Mouse (Mus musculus) megakaryocyte progenitor cell, adult 5-6 weeks (primary cell): ENCODE measurements around the gene Mydgf. TPM values are rescaled to one million over a fixed set of nuclear protein-coding genes. Genes with fewer than 3 reads are reported as not detected.

Experiments used
- ATAC-seq: replicated peaks from 2 replicates; pipeline ENCODE4 v1.8.0; 2016; ENCODE audit warnings: mild to moderate bottlenecking, moderate TSS enrichment, inconsistent platforms; ENCODE audit not compliant: poor library complexity
- total RNA-seq, 2 experiments: library from RNA; stranded (forward) in 1 of 2; stranded (reverse) in 1 of 2; fragments of 157-497, 149-512 nt in 1 of 2; fragments of 200-1000 nt in 1 of 2; gene quantifications; 2 replicates each; pipeline versions ENCODE4 v1.2.3 to v1.2.4; 2015 to 2017

Mydgf gene
- total RNA-seq, 2 experiments from 2014 or later = 56.1 to 57.1 TPM

DNA sequence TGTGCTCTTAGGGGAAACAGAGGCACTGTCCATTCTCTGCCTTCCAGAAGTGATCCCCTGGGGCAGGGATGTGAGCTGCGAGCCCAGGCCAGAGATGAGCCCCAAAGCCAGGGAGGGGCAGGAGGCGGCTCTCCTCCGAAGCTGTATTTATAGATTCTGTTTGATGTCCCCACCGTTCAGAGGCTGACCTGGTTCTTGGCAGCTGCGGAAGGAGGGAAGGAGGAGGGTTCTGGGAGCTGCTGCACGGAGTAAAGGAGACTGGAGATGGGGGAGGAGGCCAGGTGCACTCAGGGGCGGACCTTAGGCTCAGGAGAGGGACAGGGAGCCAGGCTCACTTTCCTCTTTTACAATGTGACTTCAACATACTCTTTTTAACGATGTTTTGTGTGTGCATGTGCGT is 37.6 kb downstream of the Mydgf start:
- ATAC-seq = no peak

GRCm38 (mm10) chr17:56144546-56144945 is 39.2 kb downstream of the Mydgf start:
- ATAC-seq = no peak

DNA sequence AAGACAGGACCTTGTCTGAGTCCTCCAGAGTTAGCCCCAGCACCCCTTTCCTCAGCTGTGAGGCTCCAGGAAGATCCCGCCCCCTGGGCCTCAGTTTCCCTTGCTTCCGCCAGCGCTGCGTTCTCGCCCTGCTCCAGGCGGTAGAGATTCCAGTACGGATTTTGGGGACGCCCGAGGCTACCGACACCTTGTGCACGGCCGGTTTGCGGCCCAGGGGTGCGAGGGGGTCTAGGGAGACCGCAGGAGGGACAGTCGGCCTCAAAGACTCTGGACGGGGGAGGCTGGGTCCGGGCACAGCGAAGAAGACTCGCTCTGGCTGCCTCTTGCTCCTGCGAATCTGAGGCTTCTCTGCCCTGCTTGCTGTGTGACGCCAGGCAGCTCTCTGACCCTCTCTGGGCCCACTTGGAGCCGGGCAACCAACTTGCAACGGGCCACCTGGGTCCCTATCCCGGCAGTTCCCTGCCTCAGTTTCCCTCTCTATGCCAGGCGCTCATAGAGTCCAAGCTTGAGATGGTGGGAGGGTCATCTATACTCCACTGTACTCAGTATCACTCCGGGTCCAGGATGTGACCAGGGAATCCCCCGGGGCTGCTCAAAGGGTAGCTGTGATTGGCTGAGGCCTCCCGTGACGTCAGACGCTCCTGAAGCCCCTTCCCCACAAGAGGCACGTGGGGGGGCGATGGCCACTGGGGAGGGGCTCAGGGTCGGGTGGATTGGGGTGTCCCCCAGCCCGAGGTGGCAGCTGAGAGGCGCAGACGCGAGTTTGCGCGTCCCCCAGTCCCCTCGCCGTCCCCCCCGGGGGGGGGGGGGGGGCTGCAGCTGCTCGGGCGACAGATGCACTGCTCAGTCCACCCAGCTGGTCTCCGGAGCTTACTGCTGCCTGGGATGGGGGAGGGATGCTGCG is 41.8 kb downstream of the Mydgf start:
- peak; percentile 20 for ATAC-seq

- peak; percentile 59 for ATAC-seq
Observed at GRCm38 (mm10) chr17:56139858-56140595, 43.7 kb downstream of the Mydgf start, which contains the start of gene Sema6b. Sema6b (minus strand) TSS chr17:56140343.

DNA sequence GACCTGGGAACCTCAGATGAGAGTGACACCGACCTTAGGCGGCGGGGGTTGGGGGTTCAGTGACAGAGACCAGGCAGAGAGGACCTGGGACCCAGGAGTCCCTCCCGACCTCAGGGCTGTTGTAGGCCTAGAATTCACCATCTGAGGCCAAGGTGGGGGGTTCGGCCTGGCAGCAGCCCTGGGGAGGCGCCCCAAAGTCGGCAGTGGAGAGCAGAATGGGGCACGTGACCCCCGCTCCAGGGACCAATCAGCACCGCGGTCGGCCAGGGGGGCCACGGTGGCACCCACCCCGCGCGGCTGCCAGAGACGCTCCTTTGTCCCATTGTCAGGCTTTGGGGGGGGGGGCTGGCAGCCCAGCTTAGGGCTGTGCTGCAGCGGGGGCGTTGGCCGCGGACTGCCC is 44.4 kb downstream of the Mydgf start:
- ATAC-seq = no peak

DNA sequence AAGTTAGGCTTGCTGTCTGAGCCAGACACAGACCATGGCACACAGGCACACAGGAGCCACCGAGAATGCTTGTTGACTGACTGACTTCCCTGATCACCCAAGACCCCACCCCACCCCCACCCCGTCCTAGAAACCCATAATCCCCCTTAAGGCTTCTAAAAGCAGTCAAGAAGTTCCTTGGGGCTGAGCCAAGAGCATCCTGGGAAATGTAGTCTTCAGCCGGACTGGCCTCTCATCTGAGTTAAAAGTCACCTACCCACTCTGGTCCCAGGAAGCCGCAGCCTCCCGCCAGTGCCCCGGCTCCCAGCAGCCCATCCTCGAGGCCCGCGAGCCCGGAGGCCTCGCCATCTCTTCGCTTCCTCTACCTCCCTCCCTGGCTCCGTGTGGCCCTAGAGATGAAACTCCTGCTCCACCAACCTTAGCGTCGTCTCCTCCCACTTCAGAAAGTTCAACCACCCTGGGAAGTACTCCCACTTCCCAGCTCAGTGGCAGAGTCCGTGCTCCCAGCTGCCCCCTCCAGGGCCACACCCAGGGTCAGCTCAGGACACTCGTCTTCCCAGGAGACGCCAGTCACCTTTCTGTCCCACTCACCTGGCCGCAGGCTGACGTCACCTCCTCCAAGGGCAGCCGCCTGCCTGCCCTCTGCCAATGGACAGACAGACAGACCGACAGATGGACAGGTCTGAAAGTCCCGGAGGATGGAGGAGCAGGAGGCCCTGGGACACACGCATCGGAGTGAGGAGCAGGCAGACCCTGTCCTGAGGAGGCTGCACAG is 45.7 kb downstream of the Mydgf start:
- no peak for ATAC-seq

GRCm38 (mm10) chr17:56136558-56136957 is 47.2 kb downstream of the Mydgf start:
- no peak for ATAC-seq

DNA sequence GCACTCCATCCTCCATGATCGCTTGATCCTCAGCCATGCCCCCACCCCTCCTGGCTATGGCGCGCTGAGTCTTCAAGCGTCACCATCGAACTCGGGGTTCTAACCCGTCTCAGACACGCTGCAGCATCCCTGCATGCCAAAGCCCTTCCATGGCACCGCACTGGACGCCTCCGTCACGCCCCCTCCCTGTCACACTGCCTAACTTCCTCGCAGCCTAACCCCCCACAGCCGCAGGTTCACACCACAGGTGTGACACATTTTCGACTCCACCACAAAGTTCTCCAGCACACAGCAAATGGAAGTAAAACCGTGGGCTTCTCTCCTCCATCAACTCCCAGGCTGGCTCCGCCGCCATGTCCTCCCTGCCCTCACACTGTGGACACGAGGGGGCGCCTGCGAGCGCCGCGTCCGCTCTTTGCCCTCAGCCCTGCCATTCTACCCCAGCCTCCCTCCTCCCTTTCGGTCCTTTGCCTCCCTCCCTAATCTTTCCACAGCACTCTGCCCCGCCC is 49.2 kb downstream of the Mydgf start:
- peak; percentile 70 for ATAC-seq

DNA sequence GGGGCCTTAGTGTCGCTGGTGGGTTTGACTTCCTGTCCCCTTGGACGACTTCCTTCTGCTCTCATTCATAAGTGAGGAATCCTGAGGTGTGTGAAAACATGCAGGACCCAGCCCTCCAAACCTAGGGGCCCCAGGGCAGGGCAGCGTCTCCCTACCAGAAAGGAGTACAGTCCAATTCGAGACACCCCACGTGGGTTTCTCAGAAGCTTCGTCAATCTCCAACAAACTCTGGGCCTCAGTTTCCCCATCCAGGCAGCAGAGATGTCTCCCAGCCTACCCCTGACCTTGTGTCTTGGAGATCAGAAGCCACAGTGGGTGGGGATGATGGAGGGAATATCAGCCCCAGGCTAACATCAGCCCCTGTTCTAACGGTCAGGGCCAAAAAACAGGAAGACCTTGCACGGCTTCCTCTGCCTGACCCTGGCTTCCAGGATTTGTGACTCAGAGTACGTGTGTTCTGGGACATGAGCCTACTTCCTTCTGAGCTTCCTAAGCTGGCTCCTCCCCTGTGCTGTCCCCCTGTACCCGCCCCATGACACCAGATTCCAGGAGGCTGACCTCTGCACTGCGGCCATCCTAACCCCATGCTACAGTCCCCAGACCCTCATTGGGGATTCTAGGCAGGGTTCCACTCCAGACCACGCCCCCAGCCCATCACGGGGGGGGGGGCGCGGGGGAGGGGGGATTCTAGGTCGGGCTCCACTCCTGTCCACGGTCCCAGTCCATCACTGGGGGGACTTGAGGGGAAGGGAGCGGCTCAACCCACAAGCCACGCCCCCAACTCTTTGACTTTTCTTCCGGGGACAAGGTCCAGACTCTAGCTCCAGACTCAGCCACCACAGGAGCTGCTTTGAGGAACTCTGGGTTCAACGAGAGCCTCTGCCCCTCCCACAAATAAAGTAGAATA is 50.0 kb downstream of the Mydgf start:
- ATAC-seq = peak; percentile 64

- peak; percentile 50 for ATAC-seq
Observed at GRCm38 (mm10) chr17:56132661-56133060, 51.1 kb downstream of the Mydgf start.

DNA sequence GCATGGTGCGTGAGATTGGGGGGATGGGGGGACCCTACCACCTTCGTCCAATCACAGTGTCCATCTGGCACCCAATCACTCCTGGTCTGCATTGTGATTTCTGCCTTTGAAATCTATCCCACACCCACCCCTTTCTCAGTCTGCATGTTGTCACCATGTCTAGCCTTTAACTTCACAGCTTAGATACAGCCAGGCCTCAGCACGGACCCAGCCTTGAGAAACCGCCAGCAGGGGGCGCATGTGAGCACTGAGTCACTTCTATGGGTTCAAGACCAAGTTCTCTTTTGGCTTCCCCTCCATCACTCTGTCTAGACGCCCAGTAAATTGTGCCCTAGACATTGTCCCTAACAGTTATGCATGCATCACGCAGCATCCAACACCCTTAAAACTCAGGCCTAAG is 51.9 kb downstream of the Mydgf start:
- ATAC-seq = peak; percentile 31; the same call in 1 of the 2 replicates

DNA sequence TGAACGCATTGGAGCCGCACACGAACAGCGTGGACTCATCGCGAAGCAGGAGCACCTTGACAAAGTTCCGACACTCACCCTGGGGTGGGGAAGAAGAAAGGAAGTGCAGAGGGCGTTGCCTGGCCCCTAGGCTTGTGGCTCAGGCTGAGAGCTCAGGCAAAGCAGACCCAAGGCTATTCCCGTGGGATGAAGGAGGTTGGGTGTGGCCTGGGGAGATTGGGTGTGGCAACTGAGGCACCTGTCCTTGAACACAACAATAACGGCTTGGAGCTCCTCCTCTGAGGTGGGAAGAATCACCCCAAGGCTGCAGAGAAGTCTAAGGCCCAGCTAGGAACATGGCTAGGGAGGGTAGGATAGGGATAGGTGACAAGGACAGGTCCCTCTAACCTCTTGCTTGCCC is 52.6 kb downstream of the Mydgf start:
- ATAC-seq = no peak

DNA sequence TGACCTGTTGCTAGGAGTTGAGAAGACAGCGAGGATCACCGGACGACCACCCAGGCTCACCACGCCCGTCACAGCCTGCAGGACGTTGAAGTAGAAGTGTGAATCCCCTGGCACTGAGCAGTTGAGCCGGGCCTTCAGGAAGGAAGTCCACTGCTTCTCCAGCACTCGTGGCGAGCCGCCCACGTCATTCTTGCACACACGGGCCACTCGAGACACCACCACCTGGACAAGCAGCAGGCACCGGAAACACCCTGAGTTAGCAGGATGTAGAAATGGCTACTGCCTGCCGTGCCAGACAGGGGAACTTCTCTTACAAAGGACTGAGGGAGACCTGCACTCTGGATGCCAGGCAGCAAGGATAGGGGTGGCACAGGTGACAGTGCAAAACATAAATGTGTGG is 55.5 kb downstream of the Mydgf start:
- ATAC-seq = 0 out of 2 replicates have a peak, but pooled peaks have one; percentile 9

DNA sequence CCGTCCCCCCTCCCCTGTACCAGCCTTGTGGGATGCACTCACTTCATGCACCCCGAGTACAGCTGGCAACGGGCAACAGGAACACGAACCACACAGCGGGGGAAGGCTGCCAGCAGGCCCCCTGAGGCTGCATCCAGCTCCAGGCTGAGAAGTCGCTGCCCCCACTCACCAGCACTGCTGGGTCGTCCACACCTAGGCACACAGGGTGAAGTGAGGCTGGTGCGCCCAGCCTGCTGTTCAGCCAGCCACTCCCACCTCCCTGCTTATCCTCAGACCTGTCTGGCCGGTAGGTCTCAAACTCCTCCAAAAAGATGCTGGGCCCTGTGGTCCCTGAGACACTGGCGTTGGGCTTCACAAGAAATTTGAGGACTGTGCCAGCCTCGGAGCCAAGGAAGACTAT is 57.5 kb downstream of the Mydgf start:
- no peak for ATAC-seq

Other genes with a start within 250 kb of the Mydgf start
- 3.8 and 5.5 TPM in 2 replicates for gene Zfp119b, start 234.4 kb downstream of the Mydgf start, total RNA-seq (2015)
- 4.8 and 5.2 TPM in 2 replicates for gene Zfp119b, start 234.4 kb downstream of the Mydgf start, total RNA-seq (2017)
- 14.4 and 20.5 TPM in 2 replicates for gene Ebi3, start 231.3 kb downstream of the Mydgf start, total RNA-seq (2015)
- 13.8 and 17.7 TPM in 2 replicates for gene Ebi3, start 231.3 kb downstream of the Mydgf start, total RNA-seq (2017)
- gene Yju2, start 224.8 kb downstream of the Mydgf start, total RNA-seq (2015) = 7.4 and 11.0 TPM in 2 replicates
- 21.8 and 23.3 TPM in 2 replicates for gene Yju2, start 224.8 kb downstream of the Mydgf start, total RNA-seq (2017)
- gene Shd, start 213.5 kb downstream of the Mydgf start, total RNA-seq (2015) = 0.39 and 0.98 TPM in 2 replicates
- gene Shd, start 213.5 kb downstream of the Mydgf start, total RNA-seq (2017) = not detected in 2 replicates
- not detected in 2 replicates for gene Fsd1, start 197.4 kb downstream of the Mydgf start, total RNA-seq (2015)
- gene Fsd1, start 197.4 kb downstream of the Mydgf start, total RNA-seq (2017) = not detected in 2 replicates
- 0.32 TPM in 1 of 2 replicates, not detected in the other for gene Stap2, start 178.3 kb downstream of the Mydgf start, total RNA-seq (2015)
- not detected in 2 replicates for gene Stap2, start 178.3 kb downstream of the Mydgf start, total RNA-seq (2017)
- gene Mpnd, start 178.2 kb downstream of the Mydgf start, total RNA-seq (2015) = 9.2 and 17.4 TPM in 2 replicates
- gene Mpnd, start 178.2 kb downstream of the Mydgf start, total RNA-seq (2017) = 76.6 and 92.5 TPM in 2 replicates
- gene Sh3gl1, start 147.3 kb downstream of the Mydgf start, total RNA-seq (2015) = 19.1 TPM in 2 replicates
- 22.1 and 25.0 TPM in 2 replicates for gene Sh3gl1, start 147.3 kb downstream of the Mydgf start, total RNA-seq (2017)
- gene Chaf1a, start 143.5 kb downstream of the Mydgf start, total RNA-seq (2015) = 15.5 and 16.7 TPM in 2 replicates
- 32.3 and 33.9 TPM in 2 replicates for gene Chaf1a, start 143.5 kb downstream of the Mydgf start, total RNA-seq (2017)
- 13.6 and 13.7 TPM in 2 replicates for gene Ubxn6, start 108.9 kb downstream of the Mydgf start, total RNA-seq (2015)
- gene Ubxn6, start 108.9 kb downstream of the Mydgf start, total RNA-seq (2017) = 17.4 and 19.9 TPM in 2 replicates
- gene Hdgfl2, start 104.3 kb downstream of the Mydgf start, total RNA-seq (2015) = 20.7 and 25.4 TPM in 2 replicates
- 80.0 and 87.8 TPM in 2 replicates for gene Hdgfl2, start 104.3 kb downstream of the Mydgf start, total RNA-seq (2017)
- not detected in 2 replicates for gene Plin4, start 74.1 kb downstream of the Mydgf start, total RNA-seq (2015)
- gene Plin4, start 74.1 kb downstream of the Mydgf start, total RNA-seq (2017) = not detected in 2 replicates
- gene Plin5, start 66.3 kb downstream of the Mydgf start, total RNA-seq (2015) = 0.17 TPM in 1 of 2 replicates, not detected in the other
- gene Plin5, start 66.3 kb downstream of the Mydgf start, total RNA-seq (2017) = 0.14 TPM in 1 of 2 replicates, not detected in the other
- gene Lrg1, start 61.9 kb downstream of the Mydgf start, total RNA-seq (2015) = 1.6 and 3.6 TPM in 2 replicates
- 1.4 and 4.7 TPM in 2 replicates for gene Lrg1, start 61.9 kb downstream of the Mydgf start, total RNA-seq (2017)
- 1.8 and 2.2 TPM in 2 replicates for gene Sema6b, start 43.6 kb downstream of the Mydgf start, total RNA-seq (2015)
- gene Sema6b, start 43.6 kb downstream of the Mydgf start, total RNA-seq (2017) = 3.2 and 4.9 TPM in 2 replicates
- gene Tnfaip8l1, start 21.4 kb downstream of the Mydgf start, total RNA-seq (2015) = 1.5 and 2.2 TPM in 2 replicates
- 0.91 and 2.8 TPM in 2 replicates for gene Tnfaip8l1, start 21.4 kb downstream of the Mydgf start, total RNA-seq (2017)
- gene Dpp9, start 35.0 kb upstream of the Mydgf start, total RNA-seq (2015) = 27.0 and 31.0 TPM in 2 replicates
- 15.7 and 19.9 TPM in 2 replicates for gene Dpp9, start 35.0 kb upstream of the Mydgf start, total RNA-seq (2017)
- 15.3 and 15.9 TPM in 2 replicates for gene Fem1a, start 72.9 kb upstream of the Mydgf start, total RNA-seq (2015)
- 20.7 and 23.4 TPM in 2 replicates for gene Fem1a, start 72.9 kb upstream of the Mydgf start, total RNA-seq (2017)
- 9.0 and 11.4 TPM in 2 replicates for gene Ticam1, start 92.9 kb upstream of the Mydgf start, total RNA-seq (2015)
- gene Ticam1, start 92.9 kb upstream of the Mydgf start, total RNA-seq (2017) = 3.0 and 4.1 TPM in 2 replicates
- gene Plin3, start 109.0 kb upstream of the Mydgf start, total RNA-seq (2015) = 7.3 and 8.1 TPM in 2 replicates
- gene Plin3, start 109.0 kb upstream of the Mydgf start, total RNA-seq (2017) = 28.1 TPM in 2 replicates
- gene Arrdc5, start 116.4 kb upstream of the Mydgf start, total RNA-seq (2015) = not detected in 2 replicates
- gene Arrdc5, start 116.4 kb upstream of the Mydgf start, total RNA-seq (2017) = not detected in 2 replicates
- 67.8 and 80.7 TPM in 2 replicates for gene Uhrf1, start 119.4 kb upstream of the Mydgf start, total RNA-seq (2015)
- gene Uhrf1, start 119.4 kb upstream of the Mydgf start, total RNA-seq (2017) = 151 and 160 TPM in 2 replicates
- gene Kdm4b, start 142.1 kb upstream of the Mydgf start, total RNA-seq (2015) = 6.7 and 8.5 TPM in 2 replicates
- 5.9 and 7.3 TPM in 2 replicates for gene Kdm4b, start 142.1 kb upstream of the Mydgf start, total RNA-seq (2017)